Mouse (Mus musculus) Muller cell, postnatal 12 days (primary cell): Measurements from ENCODE around the gene Clcn6.
A peak's percentile ranks its signal among the peaks of the same experiment; 100 is the strongest.

Experiments
- DNase-seq: peaks from one replicate; pipeline ENCODE4 v3.0.0-alpha.2; 2015; ENCODE audit errors: inconsistent ontology term

The Clcn6 gene

DNA sequence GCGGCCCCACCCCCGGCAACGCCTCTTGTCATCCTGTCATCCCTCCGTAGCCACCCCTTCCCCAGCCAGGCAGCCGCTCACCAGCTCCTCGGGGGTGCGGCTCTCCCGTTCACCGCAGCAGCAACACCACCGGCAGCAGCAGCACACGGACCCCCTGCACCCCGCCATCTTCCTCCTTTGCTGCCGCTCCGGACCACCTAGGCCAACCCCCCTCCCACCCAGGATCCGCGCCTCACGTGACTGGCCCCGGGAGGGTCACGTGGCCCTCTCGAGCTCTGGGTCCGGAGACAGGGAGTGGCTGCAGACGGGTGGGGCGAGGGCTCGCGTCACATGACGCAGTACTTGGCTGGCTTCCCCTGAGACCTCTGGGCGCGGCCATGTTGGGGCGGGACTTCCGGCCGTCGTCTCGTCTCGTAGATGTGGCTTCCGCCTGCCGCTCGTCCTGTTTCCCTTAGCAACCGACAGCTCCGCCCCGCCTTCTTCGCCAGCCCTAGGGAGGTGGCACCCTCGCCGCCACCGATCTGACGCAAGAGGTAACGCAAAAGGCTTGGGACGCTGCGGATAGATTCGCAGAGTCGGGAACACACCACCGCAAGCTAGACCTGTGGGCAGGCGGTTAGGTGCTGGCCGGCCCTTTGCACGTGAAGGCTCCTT, at the start of gene Clcn6, which contains the start of gene Mthfr:
Gene Clcn6, minus strand, starts transcription at position 222 of the 654 bp plus-strand sequence.
Gene Mthfr, plus strand, starts transcription at position 478 of the 654 bp plus-strand sequence.
- DNase-seq = peak; percentile 100

DNA sequence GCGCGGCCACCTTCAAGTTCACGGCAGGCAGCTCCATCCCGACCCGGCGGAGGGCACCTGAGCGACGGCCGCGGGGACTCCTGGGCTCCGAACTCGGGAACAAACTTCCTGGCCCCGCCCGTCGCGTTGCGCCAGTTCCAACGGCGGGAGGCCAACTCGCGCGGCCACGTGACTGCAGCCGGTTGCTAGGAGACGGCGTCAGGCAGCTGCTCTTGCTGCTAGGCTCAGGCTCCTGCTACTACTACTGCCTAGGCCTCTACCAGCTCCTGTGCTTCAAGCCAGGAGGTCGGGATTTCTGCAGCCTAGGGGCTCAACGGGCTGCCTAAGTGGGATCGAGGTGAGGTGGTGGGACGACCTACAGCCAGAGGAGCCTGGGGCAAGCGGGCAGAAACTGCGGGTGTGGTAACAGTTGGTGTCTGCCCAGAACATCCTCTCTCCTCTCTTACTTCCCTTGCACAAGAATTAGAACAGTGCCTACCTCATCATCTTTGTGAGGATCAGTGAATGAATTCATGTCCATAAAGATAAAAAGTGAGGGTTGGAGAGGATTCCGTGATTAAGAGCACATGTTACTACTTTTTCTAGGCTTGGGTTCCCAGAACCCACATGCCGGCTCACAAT, 49.4 kb upstream of the Clcn6 start, which contains the start of gene Agtrap:
Gene Agtrap, minus strand, starts transcription at position 125 of the 621 bp plus-strand sequence.
- peak; percentile 84 for DNase-seq

DNA sequence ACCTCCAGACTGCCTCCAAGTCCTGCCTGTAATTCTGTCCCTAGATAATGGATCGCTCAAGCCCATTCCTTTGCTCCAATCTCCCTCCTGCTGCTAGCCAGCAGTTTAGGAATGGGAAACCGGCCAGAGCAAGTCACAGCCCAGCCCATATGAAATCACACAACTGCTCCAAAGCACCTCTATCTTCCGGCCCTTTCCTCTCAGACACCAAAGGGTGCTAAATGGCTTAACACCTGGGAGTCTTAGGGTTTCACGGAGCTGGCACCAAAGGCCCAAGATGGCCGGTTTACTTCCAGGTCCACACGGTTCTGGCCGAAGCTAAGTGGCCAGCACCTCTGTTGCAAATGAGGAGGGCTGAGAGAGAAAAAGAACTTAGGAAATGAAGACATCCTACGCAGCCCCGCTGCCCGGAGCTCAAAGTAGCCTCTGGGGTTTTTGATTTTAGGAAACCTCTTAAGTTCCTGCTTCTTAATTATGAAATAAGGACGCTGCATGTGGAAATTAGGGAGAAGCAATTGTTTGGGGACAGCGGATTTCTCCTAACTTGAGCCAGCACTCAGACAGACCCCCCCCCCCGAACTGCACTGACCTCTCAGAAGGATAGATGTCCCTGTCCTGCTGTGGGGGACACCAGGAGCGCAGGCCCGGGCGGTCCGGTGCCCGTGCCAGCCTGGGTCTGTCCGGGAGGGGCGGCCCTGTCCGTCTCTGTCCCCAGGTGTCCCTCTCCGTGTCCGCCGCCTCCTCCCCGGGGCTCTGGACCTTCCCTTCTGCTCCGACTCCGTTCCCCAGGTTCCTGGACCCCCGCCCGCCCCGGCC, 48.7 kb upstream of the Clcn6 start:
- peak; percentile 52 for DNase-seq

DNA sequence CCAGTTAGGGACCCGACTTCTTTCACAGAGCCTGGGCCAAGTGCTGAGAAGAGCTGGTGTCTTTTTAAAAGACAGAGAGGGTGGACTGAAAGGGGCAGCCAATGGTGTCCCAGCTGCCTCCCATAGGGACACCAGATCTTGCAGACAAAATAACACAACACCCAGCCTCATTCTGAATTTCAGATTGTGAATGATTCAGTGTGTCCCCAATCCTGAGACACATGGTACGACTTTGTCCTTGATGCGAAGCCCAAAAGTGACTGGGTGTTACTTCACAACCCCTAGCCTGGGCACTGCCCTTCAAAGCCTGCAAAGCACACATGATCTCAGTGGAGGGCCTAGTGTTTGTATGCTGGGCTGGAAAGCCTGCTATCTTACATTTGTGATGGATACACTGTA, 47.3 kb upstream of the Clcn6 start:
- no peak for DNase-seq

DNA sequence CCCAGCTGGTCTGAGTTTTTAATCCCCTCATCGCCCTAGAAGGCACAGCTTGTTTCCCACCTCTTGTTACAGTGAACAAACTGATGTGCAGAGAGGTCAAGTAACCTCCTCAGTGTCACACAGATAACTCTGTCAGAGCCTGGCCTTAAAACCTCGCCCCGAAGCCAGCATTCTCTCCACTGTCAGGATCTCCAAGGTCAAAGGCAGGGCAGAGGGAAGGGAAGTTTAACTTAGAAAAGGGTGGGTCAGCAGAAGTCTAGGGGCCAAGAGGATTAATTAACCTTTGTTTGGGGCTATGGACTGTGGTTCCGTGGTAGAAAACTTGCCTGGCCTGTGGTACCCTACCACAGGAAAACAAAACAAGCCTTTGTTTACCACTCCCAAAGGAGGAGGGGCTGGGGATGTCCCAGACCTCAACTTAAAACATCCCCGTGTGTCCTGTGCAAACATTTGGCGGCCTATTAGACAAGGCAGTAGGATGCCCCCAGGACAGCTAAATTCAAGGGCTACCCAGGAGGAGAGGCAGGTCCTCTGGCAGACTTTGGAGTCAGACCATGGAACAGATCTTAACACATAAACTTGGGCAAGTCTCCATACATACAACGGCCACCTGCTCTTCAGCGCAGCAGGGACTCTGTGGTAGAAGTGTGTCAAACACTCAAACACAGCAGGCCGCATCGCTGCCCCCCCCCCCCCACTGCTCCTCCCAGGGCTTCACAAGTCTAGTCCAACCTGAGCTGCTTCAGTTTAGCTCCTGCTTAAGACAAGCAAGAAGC, 46.7 kb upstream of the Clcn6 start:
- peak; percentile 33 for DNase-seq

DNA sequence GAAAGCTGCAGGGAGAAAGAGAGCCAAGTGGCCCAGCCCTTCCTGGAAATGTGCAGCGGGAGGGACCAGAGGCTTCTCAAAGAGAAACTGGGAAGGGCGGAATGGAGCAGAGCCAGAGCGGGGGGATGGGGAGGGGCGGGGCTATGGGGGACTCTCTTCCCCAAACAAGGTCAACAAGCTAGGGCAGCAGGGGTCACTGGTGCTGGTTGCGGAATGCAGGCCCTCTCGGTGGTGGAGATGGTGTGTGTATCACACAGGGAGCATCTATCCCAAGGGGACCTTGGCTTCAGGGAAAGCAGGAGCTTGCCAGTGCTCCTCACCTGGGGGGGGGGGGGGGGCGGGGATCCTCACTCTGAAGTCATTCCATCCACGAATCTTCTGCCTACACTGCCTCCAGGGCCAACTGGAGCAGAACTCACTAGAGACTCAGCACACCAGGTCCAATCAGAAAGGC, 45.7 kb upstream of the Clcn6 start:
- DNase-seq = peak; percentile 19

DNA sequence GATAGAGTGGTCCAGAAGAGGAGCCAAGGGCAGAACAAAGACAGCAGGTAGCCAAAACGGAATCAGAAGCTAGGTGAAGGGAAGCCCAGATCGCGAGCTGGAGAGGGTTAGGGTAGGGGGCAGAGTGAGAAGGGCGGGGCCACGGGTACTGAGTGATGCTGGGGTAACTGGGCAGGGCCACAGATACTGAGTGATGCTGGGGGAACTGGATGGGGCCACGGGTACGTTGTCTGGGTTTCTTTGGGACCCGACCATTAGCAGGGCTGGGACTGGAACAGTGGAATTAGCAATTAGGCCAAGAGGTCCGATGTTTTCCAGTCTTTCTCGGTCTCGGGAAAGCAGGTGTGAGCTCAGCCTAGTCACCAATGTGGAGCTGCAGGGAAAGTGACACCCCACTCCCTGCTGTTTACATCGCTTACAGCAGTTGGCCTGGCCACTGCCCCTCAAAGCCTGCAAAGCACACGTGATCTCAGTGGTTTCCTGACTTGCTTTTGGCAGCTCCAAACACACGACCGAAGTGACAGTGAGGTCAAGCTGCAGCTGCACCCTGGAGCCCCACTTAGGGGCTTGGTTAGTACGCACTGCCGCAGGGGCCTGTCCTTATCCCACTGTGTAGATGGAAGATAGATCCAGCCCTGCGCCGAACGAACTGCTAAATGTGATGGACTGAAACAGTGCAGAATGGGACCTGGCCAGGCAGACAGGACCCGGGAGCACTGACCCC, 44.7 kb upstream of the Clcn6 start:
- peak; percentile 16 for DNase-seq

DNA sequence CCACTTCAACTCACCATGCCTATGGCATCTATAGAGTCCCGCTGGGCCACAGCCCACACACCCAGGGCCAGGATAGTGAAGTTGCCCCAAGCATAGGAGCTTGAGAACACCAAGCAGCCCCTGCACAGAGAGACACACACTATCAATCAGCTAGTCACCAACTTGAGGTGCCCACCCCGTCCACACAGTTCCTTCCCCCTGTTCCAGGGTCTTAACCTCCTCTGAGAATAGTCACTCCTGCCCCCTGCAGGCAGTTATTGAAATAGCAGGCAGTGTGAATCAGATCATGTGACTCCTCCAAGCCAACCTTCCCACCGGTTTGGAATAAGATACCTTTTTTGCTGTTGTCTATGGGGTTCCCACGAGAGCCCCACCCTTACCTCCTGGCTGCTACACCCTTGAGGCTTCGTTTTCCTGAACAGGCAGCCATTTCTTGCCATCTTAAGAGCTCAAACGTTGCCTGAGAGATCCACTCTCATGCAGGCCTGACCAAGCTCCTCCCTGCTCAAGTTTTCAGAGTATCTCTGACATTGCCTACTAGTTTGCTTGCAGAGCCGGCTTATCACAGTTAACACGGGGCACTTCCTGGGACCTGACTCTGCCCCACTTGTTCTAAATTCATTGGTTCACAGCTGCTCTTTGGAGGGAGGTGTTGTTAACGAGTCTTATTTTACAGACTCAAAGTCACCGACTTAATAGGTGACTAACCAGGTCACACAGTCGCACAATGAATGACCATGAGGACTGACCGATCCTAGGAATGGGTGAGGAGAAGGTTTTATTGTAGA, 43.8 kb upstream of the Clcn6 start:
- DNase-seq = peak; percentile 25

DNA sequence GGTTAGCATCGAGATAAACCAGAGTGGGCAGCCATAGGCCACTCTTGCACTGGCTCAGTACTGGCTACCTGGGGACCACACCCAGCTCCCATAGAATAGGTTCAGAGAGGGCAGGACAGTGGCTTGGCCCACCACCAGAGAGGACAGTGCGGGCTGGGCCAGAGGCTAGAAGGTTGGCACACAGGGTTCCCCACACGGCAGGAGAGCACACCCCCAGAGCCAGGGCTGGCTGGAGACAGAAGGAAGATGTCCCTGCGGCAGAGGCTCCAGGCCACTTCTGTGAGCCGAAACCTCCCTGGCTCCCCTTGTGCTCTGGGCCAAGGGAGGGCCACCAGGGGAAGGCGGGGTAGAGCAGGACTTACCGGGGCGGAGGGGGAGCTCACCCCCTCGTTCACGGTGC, 42.6 kb upstream of the Clcn6 start:
- DNase-seq = no peak

DNA sequence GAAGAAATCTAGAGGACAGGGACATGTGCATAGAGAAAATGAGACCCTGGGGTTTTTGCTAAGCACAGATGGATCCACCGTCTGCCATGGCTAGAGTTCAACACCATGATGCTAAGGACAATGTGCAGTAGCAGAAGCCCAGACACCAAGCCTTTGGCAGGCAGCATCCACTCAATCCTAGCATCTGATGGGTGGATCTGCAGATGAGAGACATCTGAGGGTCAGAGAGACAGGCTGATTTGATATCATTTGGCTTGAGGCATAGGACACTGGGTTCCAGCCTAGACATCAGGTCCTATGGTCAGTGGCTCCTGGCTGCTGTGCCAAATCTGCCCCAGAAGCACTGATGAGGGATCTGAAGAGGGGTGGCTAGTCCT, 42.0 kb upstream of the Clcn6 start:
- no peak for DNase-seq

DNA sequence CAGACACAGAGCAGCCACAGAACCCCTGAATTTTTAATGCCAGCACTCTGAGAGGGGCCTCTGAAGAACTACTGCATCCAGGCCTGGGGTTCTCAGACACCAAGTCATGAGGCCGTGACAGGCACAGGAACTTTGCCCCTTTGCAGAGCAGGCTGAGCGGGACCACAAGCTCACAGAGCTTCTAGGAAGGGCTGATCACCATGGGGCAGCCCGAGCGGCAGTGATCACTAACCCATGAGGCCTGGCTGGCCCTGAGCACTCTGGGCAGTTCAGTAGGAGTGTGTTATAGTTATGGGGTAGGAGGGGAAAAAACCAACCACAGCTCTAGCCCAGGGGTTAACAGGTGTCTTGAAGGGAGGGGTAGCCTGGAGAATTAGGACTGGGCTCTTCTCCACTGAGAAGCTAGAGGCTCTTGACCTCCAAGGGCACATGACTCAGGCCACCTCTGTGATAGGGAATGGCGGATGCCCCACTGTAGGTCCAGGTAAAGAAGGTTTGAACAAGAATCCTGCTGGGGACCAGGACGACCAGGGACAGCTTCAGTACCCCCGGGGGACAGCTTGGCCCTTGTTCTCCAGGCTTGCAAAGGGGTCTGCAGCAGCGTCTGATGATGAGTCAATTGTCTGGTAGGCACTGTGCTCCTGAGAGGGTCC, 41.4 kb upstream of the Clcn6 start:
- DNase-seq = no peak

DNA sequence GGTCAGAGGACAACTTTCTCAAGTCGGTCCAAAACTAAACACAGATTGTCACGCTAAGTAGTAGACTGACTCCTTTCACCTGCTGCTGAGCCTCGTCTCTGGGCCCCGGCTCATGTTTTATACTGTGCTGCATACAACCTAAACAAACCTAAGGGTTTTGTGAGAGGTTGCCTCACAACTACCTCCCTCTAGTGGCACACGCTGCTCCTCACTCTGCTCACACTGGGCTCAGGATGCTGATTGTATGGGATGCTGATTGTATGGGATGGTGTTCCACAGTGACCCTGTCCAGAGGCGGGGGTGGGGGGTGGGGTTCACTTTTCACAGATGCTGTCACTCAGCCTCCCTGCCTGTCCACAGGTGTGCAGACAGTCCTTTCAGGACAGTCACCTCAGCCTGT, 40.6 kb upstream of the Clcn6 start:
- DNase-seq = no peak

DNA sequence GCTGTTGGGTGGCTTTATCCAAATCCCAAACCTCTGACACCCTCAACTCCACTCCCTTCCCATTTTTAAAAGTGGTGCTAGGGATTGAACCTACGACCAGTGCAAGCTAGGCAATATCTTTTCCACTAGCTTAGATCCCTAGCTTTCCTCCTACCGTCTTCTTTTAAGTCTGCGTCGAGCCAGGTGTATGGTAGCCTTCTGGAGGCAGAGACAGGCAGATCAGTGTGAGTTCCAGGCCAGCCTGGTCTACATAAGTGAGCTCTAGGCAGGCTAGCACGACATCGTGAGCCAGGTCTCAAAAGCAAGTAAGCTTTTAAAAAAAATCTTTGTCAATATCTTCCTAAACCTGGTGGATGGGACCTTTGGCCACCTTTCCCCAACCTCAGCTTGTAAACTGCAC, 37.3 kb upstream of the Clcn6 start:
- DNase-seq = no peak

DNA sequence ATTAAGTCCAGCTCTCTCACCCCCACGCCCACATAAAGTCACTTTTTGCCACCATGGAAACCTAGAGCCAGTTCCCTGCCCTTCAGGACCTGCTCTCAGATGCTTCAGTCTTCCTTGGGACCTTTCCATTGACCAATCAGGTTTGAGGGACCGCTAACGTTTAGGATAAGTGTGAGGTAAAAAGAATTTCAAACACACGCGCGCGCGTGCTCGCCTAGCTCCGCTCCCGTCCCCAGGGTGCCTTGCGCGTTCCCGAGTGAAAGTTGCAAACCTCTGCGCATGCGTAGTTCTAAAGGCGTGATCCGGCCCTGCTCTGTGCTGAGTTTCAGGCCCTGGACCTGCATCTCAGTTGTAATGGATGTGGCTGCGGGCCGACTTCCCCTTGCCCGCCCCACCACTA, 36.6 kb upstream of the Clcn6 start:
- peak; percentile 67 for DNase-seq

DNA sequence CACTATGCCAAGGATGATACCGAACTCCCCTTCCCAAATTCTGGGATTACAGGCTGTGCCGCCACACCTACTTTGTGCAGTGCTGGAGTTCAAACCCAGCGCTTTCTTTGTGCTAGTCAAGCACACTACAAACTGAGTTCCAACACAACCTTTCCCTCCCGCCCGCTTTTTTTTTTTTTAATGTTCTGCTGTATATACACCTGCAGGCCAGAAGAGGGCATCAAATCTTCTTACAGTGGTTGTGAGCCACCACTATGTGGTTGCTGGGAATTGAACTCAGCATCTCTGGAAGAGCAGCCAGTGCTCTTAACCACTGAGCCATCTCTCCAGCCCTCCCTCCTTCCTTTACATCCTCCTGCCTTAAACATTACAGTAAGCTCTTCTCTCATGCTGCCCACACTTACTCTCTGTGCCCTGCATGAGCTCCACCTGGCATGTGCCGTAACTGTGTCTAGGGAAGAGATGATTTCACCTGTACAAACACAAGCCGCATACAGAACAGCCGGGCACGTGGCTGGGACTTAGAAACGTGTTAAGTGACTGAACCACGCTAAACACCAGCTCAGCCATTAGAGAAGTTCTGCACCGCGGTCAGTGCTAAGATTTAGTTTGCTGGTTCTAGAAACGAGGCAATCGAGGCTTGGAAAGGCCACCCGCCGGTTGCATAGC, 36.0 kb upstream of the Clcn6 start:
- no peak for DNase-seq

DNA sequence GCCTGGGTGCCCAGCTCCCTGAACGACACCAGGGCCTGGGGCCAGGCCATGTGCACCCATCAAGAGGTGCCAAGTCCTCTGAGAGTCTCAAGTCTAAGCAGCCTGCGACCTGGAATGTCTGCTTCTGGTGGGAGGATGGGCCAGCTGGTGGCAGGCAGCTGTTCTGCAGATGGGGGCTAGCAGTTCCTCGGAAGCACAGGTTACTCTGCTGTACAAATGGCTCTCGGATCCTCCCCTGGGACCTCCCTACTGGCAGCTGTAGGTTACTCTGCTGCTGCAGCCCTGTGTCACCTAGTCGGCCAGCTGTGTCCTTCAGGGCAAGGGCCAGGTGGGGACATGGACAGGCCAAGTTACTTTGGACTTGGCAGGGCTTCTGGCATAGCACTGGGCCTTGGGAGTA, 32.9 kb upstream of the Clcn6 start:
- DNase-seq = no peak

DNA sequence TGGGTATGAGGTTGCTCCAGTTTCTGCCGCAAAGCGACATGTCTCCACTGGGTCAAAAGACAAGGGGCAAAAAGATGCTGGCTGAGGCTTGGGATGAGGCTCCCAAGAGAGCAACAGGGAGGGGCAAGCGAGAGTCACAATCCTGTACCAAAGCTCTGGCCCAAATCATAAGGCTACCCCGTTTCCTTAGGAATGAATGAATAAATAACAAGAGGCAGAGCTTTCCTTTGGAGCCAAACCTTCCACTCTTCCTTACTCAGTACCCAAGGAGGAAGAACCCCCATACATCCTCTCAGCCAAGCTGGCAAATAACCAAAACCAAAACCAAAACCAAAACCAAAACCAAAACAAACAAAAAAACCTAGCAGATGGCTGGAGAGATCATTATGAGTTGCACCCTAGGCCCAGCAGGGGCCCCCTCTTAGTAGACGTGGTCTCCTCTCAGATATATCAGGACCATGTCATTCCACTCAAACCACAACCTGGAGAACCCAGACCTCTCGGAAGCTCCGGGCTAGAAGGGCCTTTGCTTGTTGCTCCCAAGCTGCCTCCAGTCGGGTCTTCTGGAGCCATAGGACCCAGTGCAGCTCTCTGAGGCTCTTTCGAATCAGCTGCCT, 31.1 kb upstream of the Clcn6 start:
- DNase-seq = no peak

DNA sequence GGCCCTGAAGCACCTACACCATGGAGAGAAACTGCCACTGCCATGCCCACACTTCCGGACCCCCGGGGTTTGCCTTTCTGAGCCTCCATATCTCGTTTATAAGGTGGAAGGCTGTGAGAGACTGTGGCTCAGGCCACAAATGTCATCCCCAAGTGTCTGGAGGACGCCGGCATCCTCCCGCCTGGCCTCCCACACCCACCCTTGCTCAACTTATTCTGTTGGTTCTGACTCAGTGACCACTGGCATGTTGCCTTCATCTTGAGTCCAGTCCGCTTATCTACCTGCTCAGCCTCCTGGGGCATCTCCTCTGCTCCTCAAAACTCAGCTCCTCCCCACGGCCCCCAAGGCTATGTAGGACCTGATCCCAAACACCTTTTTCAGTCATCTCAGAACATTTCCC, 28.7 kb upstream of the Clcn6 start:
- no peak for DNase-seq

DNA sequence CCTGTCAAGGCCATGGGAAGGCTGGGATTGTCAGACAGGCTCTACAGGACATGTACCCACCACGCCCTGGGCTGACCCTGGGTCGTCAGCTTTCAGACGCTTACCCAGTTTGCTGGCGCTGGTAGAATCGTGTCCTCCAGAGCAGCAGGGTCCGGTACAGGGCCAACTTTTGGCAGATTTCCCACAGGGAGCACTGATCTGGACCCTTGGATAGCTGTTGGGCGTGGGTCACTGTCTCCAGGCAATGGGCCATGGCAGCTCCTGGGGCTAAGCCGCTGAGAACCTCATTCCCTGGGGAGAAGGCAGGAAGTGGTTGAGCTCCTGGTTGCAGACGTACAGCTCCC, 27.8 kb upstream of the Clcn6 start:
- DNase-seq = peak; percentile 17
